Mouse (Mus musculus) C2C12 (cell line): ENCODE measurements around the gene Slc25a12.

Source experiments
- CEBPB ChIP-seq: IDR thresholded peaks from one replicate; pipeline ENCODE4 v1.6.1; 2011; ENCODE audit warnings: low read depth, mild to moderate bottlenecking, control low read depth, moderate library complexity
- CTCF ChIP-seq: IDR thresholded peaks from one replicate; pipeline ENCODE4 v1.5.1; 2011; ENCODE audit not compliant: control insufficient read depth, insufficient read depth, insufficient read length
- MAX ChIP-seq: IDR thresholded peaks from one replicate; pipeline ENCODE4 v1.6.1; 2011; ENCODE audit warnings: mild to moderate bottlenecking, control low read depth
- MYOD1 ChIP-seq: IDR thresholded peaks from one replicate; pipeline ENCODE4 v1.6.1; 2011; ENCODE audit warnings: low read depth; ENCODE audit not compliant: control insufficient read depth, insufficient read length
- MYOG ChIP-seq: IDR thresholded peaks from one replicate; pipeline ENCODE4 v1.6.1; 2011; ENCODE audit not compliant: control insufficient read depth, insufficient read length; ENCODE audit errors: extremely low read depth
- USF1 ChIP-seq: IDR thresholded peaks from one replicate; pipeline ENCODE4 v1.6.1; 2011; ENCODE audit warnings: low read depth, mild to moderate bottlenecking, control low read depth, moderate library complexity

DNA sequence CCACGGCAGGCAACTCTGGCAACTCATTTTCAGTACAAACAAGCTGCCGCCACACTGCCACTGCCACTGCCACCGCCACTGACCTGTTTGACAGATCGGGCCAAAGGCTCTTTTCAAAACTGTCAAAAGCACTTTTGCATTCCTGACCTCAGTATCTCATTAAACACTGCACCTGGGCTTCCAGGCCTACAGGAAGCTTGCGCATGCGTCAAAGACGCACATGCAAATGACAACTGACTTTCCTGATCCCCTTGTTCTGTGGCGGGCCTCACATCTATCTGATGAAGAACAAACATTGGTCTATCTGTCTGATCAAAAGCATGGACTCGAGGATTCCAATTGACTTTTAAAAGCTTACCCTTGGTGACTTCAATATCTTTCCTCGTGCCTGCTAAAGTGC is 55.5 kb downstream of the Slc25a12 start:
- no peak for TF ChIP-seq CTCF
- TF ChIP-seq MYOD1: no peak
- no peak for TF ChIP-seq MAX
- TF ChIP-seq MYOG: no peak
- no peak for TF ChIP-seq USF1
- no peak for TF ChIP-seq CEBPB
